Mouse (Mus musculus) testis, adult 2 months (tissue): ENCODE measurements at regions not wholly inside any gene's neighbourhood (a gene's known extent, or its start where the extent isn't known, plus 50 kb on each side); places are given as distances from the start of the nearest gene placed in this dataset.
A peak's percentile ranks its signal among the peaks of the same experiment; 100 is the strongest.

Experiments used
- H3K27ac ChIP-seq: fragments of 200-500 bp; 2 replicates; pipeline ENCODE4 v1.5.1; 2012; ENCODE audit warnings: low read depth, low read length; ENCODE audit not compliant: control insufficient read depth, insufficient read depth
- H3K27me3 ChIP-seq: fragments of 200-500 bp; 2 replicates; pipeline ENCODE4 v1.6.1; 2012; ENCODE audit warnings: mild to moderate bottlenecking, low read length, moderate library complexity; ENCODE audit not compliant: control insufficient read depth, insufficient read depth
- H3K36me3 ChIP-seq: fragments of 200-500 bp; 2 replicates; pipeline ENCODE4 v1.6.1; 2012; ENCODE audit warnings: mild to moderate bottlenecking, low read length; ENCODE audit not compliant: control insufficient read depth, insufficient read depth
- H3K4me1 ChIP-seq: fragments of 200-500 bp; 2 replicates; pipeline ENCODE4 v1.6.1; 2012; ENCODE audit warnings: low read length; ENCODE audit not compliant: control insufficient read depth, insufficient read depth
- H3K4me3 ChIP-seq: fragments of 200-500 bp; 2 replicates; pipeline ENCODE4 v1.5.1; 2012; ENCODE audit warnings: low read depth, mild to moderate bottlenecking, low read length, moderate library complexity, mixed read lengths; ENCODE audit not compliant: control insufficient read depth
- CTCF ChIP-seq: fragments of 200-500 bp; IDR thresholded peaks from 2 replicates; pipeline ENCODE4 v1.5.1; 2012; ENCODE audit warnings: low read depth, mild to moderate bottlenecking, inconsistent platforms, low read length, moderate library complexity; ENCODE audit not compliant: control insufficient read depth, insufficient read depth, insufficient replicate concordance
- POLR2A ChIP-seq: fragments of 200-500 bp; IDR thresholded peaks from 2 replicates; pipeline ENCODE4 v1.6.1; 2012; ENCODE audit warnings: low read depth, mild to moderate bottlenecking, inconsistent platforms, low read length, moderate library complexity; ENCODE audit not compliant: control insufficient read depth

GRCm38 (mm10) chr9:61230306-61230705, 141.9 kb upstream of the Tle3 start:
- H3K4me3 ChIP-seq: no peak overlapping the region
- H3K27ac ChIP-seq: no peak overlapping the region
- no peaks in the 10 kb centered on the region for H3K36me3 ChIP-seq
- no peaks in the 10 kb centered on the region for H3K27me3 ChIP-seq
- TF ChIP-seq POLR2A (no peak), CTCF (no peak)
- H3K4me1 ChIP-seq: peaks cover 4% of the 10 kb centered on the region

- TF ChIP-seq CTCF: no peak
- TF ChIP-seq POLR2A: no peak
- Histone ChIP-seq H3K27ac (no peak overlapping the region), H3K4me1 (peaks cover 4% of the 10 kb centered on the region), H3K4me3 (no peak overlapping the region), H3K36me3 (no peaks in the 10 kb centered on the region), H3K27me3 (no peaks in the 10 kb centered on the region)
These were observed 139.5 kb upstream of the Tle3 start for GRCm38 (mm10) chr9:61232630-61233029.

- no peak overlapping the region for H3K27ac ChIP-seq
- H3K4me1 ChIP-seq: peaks cover 3% of the 10 kb centered on the region
- H3K4me3 ChIP-seq: no peak overlapping the region
- TF ChIP-seq CTCF (no peak), POLR2A (no peak)
- no peaks in the 10 kb centered on the region for H3K36me3 ChIP-seq
- no peaks in the 10 kb centered on the region for H3K27me3 ChIP-seq
These were observed 138.9 kb upstream of the Tle3 start for GRCm38 (mm10) chr9:61233251-61233650.

- Histone ChIP-seq H3K36me3 (no peaks in the 10 kb centered on the region), H3K27ac (no peak overlapping the region), H3K27me3 (no peaks in the 10 kb centered on the region), H3K4me1 (no peaks in the 10 kb centered on the region), H3K4me3 (no peak overlapping the region)
- TF ChIP-seq CTCF (no peak), POLR2A (no peak)
These were observed 136.2 kb upstream of the Tle3 start for GRCm38 (mm10) chr9:61235653-61236610.

- no peaks in the 10 kb centered on the region for H3K36me3 ChIP-seq
- no peaks in the 10 kb centered on the region for H3K4me1 ChIP-seq
- H3K27me3 ChIP-seq: no peaks in the 10 kb centered on the region
- H3K27ac ChIP-seq: no peak overlapping the region
- TF ChIP-seq POLR2A: no peak
- TF ChIP-seq CTCF: no peak
- H3K4me3 ChIP-seq: no peak overlapping the region
These were observed 133.4 kb upstream of the Tle3 start for GRCm38 (mm10) chr9:61238687-61239250.

- H3K27me3 ChIP-seq: no peaks in the 10 kb centered on the region
- no peak overlapping the region for H3K27ac ChIP-seq
- H3K4me1 ChIP-seq: no peaks in the 10 kb centered on the region
- no peak overlapping the region for H3K4me3 ChIP-seq
- H3K36me3 ChIP-seq: no peaks in the 10 kb centered on the region
- TF ChIP-seq CTCF: no peak
- 0 out of 2 replicates have a peak, but pooled peaks have one; percentile 15 for TF ChIP-seq POLR2A
These were observed 132.8 kb upstream of the Tle3 start for GRCm38 (mm10) chr9:61239328-61239727.

- no peak overlapping the region for H3K4me3 ChIP-seq
- TF ChIP-seq POLR2A (no peak), CTCF (no peak)
These were observed 130.7 kb upstream of the Tle3 start for GRCm38 (mm10) chr9:61241442-61241841.

More at GRCm38 (mm10) chr9:61241442-61241841, 130.7 kb upstream of the Tle3 start:
- Histone ChIP-seq H3K4me1 (no peaks in the 10 kb centered on the region), H3K27ac (no peak overlapping the region), H3K36me3 (no peaks in the 10 kb centered on the region), H3K27me3 (no peaks in the 10 kb centered on the region)
